Mouse (Mus musculus) liver, adult 2 months (tissue): Measurements from ENCODE around the gene Retn. TPM values are rescaled to one million over a fixed set of nuclear protein-coding genes. Genes with fewer than 3 reads are reported as not detected.

Experiments
- DNase-seq: peaks from one replicate; pipeline ENCODE4 v3.0.0-alpha.2; 2011; ENCODE audit warnings: low read depth, low spot score; ENCODE audit errors: extremely low read depth
- H3K27ac ChIP-seq: fragments of 200-500 bp; replicated peaks from 2 replicates; pipeline ENCODE4 v1.5.1; 2012; ENCODE audit warnings: low read depth, mild to moderate bottlenecking, control low read depth, inconsistent platforms, low read length; ENCODE audit not compliant: insufficient read depth
- H3K27me3 ChIP-seq: fragments of 200-500 bp; 2 replicates; pipeline ENCODE4 v1.6.1; 2012; ENCODE audit warnings: mild to moderate bottlenecking, moderate library complexity, low read length, inconsistent platforms; ENCODE audit not compliant: control insufficient read depth, insufficient read depth
- H3K36me3 ChIP-seq: fragments of 200-500 bp; 2 replicates; pipeline ENCODE4 v1.6.1; 2012; ENCODE audit warnings: low read length, inconsistent platforms; ENCODE audit not compliant: control insufficient read depth, insufficient read depth
- H3K4me1 ChIP-seq: fragments of 200-500 bp; 2 replicates; pipeline ENCODE4 v1.6.1; 2011; ENCODE audit warnings: low read length; ENCODE audit not compliant: control insufficient read depth, insufficient read depth
- H3K4me3 ChIP-seq: fragments of 200-500 bp; 2 replicates; pipeline ENCODE4 v1.5.1; 2011; ENCODE audit warnings: low read depth, mild to moderate bottlenecking, control low read depth, low read length, moderate library complexity; ENCODE audit not compliant: insufficient read depth
- H3K79me2 ChIP-seq: fragments of 200-500 bp; 2 replicates; pipeline ENCODE4 v1.6.1; 2012; ENCODE audit warnings: inconsistent platforms, mild to moderate bottlenecking, low read length, moderate library complexity; ENCODE audit not compliant: control insufficient read depth, insufficient read depth
- H3K9ac ChIP-seq: fragments of 200-500 bp; 2 replicates; pipeline ENCODE4 v1.6.1; 2012; ENCODE audit warnings: low read depth, mild to moderate bottlenecking, control low read depth, inconsistent platforms, low read length
- CTCF ChIP-seq: fragments of 200-500 bp; IDR thresholded peaks from 2 replicates; pipeline ENCODE4 v1.5.1; 2011; ENCODE audit warnings: low read depth, low read length, control low read depth
- POLR2A ChIP-seq: fragments of 200-500 bp; IDR thresholded peaks from 2 replicates; pipeline ENCODE4 v1.6.1; 2011; ENCODE audit warnings: low read length, control low read depth; ENCODE audit not compliant: insufficient read depth; ENCODE audit errors: extremely low read depth
- WGBS: fragments of 180-500 bp; shearing (Covaris S2); methylation state at CpG from one replicate; pipeline ENCODE4 v1.1.7; 2018; 5-methylcytosine and 5-hydroxymethylcytosine counted together
- polyA plus RNA-seq: library from polyadenylated mRNA; depleted of rRNA; stranded (reverse); fragments of >200 nt; gene quantifications from 2 replicates; pipeline ENCODE4 v1.2.3, GENCODE M21; 2012
- total RNA-seq: library from RNA; depleted of rRNA; stranded (reverse); fragments of >200 nt; gene quantifications from 2 replicates; pipeline ENCODE4 v1.2.3, GENCODE M21; 2014

Retn gene
- total and polyA plus RNA-seq, 2 experiments: 0.09 TPM; not detected in 1

- WGBS: 56% methylated on average over 2 of the region's 2 CpGs
- Histone ChIP-seq H3K4me3 (no peak overlapping the region), H3K79me2 (no peaks in the 10 kb centered on the region), H3K4me1 (no peaks in the 10 kb centered on the region), H3K9ac (no peak overlapping the region), H3K27me3 (no peaks in the 10 kb centered on the region; the same call in 1 of the 2 replicates), H3K36me3 (no peaks in the 10 kb centered on the region), H3K27ac (no peak overlapping the region)
- TF ChIP-seq POLR2A (no peak), CTCF (no peak)
- DNase-seq: peak; percentile 26
Observed at GRCm38 (mm10) chr8:3648268-3648667, 7.3 kb upstream of the Retn start.

GRCm38 (mm10) chr8:3648990-3649389 is 6.6 kb upstream of the Retn start:
- Histone ChIP-seq H3K4me3 (no peak overlapping the region), H3K4me1 (no peaks in the 10 kb centered on the region), H3K27me3 (no peaks in the 10 kb centered on the region; the same call in 1 of the 2 replicates), H3K36me3 (no peaks in the 10 kb centered on the region), H3K27ac (no peak overlapping the region), H3K9ac (no peak overlapping the region), H3K79me2 (no peaks in the 10 kb centered on the region)
- WGBS: 69% methylated on average over 1 of the region's 1 CpGs
- DNase-seq: no peak
- TF ChIP-seq CTCF: no peak
- no peak for TF ChIP-seq POLR2A

GRCm38 (mm10) chr8:3652845-3653244 is 2.7 kb upstream of the Retn start:
- TF ChIP-seq CTCF: no peak
- TF ChIP-seq POLR2A: no peak
- Histone ChIP-seq H3K36me3 (no peaks in the 10 kb centered on the region), H3K9ac (no peak overlapping the region), H3K27ac (no peak overlapping the region), H3K4me3 (no peak overlapping the region), H3K79me2 (no peaks in the 10 kb centered on the region), H3K27me3 (no peaks in the 10 kb centered on the region; the same call in 1 of the 2 replicates), H3K4me1 (no peaks in the 10 kb centered on the region)
- 69% methylated on average over 3 of the region's 3 CpGs for WGBS
- DNase-seq: no peak

- 67% methylated on average over 11 of the region's 11 CpGs for WGBS
- H3K27ac ChIP-seq: no peak overlapping the region
- no peaks in the 10 kb centered on the region for H3K36me3 ChIP-seq
- H3K9ac ChIP-seq: no peak overlapping the region
- TF ChIP-seq CTCF (no peak), POLR2A (no peak)
- DNase-seq: no peak
- H3K4me1 ChIP-seq: no peaks in the 10 kb centered on the region
- no peaks in the 10 kb centered on the region; the same call in 1 of the 2 replicates for H3K27me3 ChIP-seq
- H3K79me2 ChIP-seq: no peaks in the 10 kb centered on the region
- no peak overlapping the region for H3K4me3 ChIP-seq
Observed at GRCm38 (mm10) chr8:3654726-3655508, 653 bp upstream of the Retn start.

- Histone ChIP-seq H3K4me3 (no peak overlapping the region), H3K79me2 (no peaks in the 10 kb centered on the region), H3K36me3 (no peaks in the 10 kb centered on the region), H3K9ac (no peak overlapping the region), H3K27me3 (no peaks in the 10 kb centered on the region), H3K4me1 (no peaks in the 10 kb centered on the region), H3K27ac (no peak overlapping the region)
- no peak for TF ChIP-seq POLR2A
- DNase-seq: no peak
- WGBS: 41% methylated on average over 7 of the region's 7 CpGs
Observed at GRCm38 (mm10) chr8:3656725-3657381, 1.3 kb downstream of the Retn start.

GRCm38 (mm10) chr8:3660889-3661288 is 5.3 kb downstream of the Retn start:
- no peaks in the 10 kb centered on the region for H3K36me3 ChIP-seq
- no peak overlapping the region for H3K4me3 ChIP-seq
- H3K79me2 ChIP-seq: no peaks in the 10 kb centered on the region
- H3K9ac ChIP-seq: no peak overlapping the region
- no peaks in the 10 kb centered on the region for H3K27me3 ChIP-seq
- no peaks in the 10 kb centered on the region for H3K4me1 ChIP-seq
- no peak overlapping the region for H3K27ac ChIP-seq
- DNase-seq: no peak
- TF ChIP-seq CTCF: no peak
- no peak for TF ChIP-seq POLR2A
- WGBS: 72% methylated on average over 8 of the region's 8 CpGs
